Mouse (Mus musculus): ENCODE results near the gene Dnajc3.

GRCm38 (mm10) chr14:119012607-119013431, 75.0 kb downstream of the Dnajc3 start:
- TF ChIP-seq POLR2A (IDR thresholded peaks at IDR 0.05; ENCODE audit: borderline replicate concordance, extremely low read depth, low read depth, low read length) (no peak), CTCF (IDR thresholded peaks at IDR 0.05; ENCODE audit: insufficient read depth, low read length) (no peak)
